Mouse (Mus musculus): ENCODE results near the gene Hspa1l.

Hspa1l gene

DNA sequence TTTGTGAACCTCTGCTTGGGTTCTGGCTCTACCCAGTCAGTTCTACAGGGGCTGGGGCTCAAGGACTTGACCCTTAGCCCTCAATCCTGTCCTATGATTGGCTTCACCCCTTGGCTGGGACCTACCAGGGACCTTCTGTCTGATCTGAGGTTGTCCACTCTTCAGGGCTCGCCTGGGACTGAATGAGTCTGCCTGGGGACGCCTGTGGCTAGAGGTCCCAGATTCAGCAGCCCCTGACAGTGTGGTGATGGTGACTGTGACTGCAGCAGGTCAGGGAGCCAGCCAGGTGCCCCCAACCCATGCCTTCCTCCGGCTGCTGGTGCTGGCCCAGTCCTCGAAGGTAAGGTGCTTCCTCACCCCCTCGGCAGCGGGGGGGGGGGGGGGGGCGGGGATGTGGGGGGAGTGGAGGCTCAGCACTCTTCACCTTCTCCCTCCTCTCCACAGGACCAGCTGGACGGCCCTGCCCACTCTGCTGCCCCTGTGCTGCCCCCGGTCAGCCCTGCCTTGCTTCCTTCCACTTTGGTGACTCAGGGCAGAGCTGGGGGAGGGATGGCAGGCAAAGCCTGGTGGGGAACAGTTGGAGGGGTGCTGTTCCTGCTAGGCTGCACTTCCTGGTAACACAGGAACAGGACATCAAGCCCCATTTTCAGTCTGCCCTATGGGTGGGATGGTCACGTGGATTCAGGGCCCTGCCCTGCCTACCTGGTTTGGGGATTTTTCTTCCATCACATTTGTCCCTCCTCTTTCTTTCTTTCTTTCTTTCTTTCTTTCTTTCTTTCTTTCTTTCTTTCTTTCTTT lies 52.4 kb downstream of the Hspa1l start:
- no peak for DNase-seq (ENCODE audit: low spot score)

DNA sequence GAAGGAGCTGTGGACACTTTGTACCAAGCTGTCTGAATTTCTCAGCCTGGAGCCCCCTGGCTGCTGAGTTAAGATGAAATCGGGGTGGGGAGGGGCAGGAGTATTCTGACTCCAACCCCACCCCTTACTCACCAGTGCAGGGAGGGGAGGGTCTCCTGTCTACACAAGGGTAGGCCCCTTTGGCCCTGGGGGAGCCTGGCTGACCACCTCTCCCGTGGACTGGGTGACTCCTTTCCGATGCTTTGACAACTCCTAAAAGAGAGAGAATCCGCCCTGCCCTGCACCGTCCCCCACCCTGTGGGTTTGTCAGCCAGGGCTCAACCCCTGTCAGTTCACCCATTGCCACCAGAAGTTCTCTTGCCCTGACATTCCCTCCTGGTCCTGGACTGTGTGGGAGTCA lies 53.7 kb downstream of the Hspa1l start:
- no peak for DNase-seq (ENCODE audit: low spot score)

DNA sequence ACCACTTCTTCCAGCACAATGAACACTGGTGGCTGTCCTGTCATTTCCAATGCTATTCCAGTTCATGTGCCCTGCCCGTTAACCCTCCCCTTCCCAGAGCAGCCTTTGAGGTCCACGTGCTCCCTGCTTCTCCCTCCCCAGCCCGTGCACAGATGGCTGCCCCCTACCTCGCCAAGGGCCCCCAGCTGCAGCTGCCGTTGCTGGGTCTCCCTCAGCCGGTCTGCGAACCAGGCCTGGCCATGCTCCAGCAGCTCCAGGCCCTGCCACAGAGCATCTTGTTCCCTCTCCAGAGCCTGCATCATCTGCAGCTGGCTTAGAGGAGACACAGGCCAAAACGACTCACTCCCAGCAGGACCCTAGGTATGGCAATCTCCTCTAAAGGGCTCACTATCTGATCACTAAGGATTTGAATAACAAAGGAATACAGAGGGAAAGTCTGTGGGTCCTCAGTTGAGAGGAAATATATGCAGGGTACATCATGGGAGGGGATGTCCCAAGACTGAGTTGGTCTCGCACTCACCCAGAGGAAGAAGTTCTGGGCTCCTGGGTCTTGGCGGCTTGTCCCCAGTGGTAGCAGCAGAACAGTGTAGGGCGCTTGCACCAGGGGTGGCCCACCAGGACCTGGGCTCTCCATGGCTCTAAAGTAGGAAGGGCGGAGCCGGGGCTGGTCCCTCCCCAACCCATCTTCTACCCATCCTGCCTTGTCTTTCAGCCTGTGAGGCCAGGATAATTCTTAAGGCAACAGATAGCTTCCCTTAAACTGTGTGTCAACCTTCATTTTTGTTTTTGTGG lies 55.0 kb downstream of the Hspa1l start, which contains the start of gene Sapcd1:
Gene Sapcd1 (minus strand): TSS at position 740 of the 792 bp plus-strand sequence.
- no peak for DNase-seq (ENCODE audit: low spot score)

DNA sequence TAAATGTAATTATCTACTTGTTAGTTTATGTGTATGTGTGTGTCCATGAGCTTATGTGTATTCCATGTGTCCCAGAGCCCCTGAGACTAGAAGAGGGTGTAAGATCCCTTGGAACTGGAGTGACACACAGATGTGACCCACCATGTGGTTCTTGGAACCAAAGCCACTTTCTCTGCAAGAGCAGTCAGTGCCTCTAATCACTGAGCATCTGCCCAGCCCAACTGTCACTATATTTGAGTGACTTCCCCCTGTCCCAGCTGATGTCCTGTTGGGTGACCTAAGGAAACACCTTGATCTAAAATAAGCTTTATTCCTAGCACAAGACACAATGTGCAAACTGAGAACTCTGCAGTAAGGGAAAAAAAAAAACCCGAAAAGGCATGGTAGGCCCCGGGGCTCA lies 55.8 kb downstream of the Hspa1l start:
- no peak for DNase-seq (ENCODE audit: low spot score)
